Mouse (Mus musculus): ENCODE results near the gene Dnase2b.

Gene Dnase2b

GRCm38 (mm10) chr3:146616533-146617283 lies 1.3 kb upstream of the Dnase2b start:
- no peak for DNase-seq (ENCODE audit: low read depth)

GRCm38 (mm10) chr3:146611821-146612220 lies 3.6 kb downstream of the Dnase2b start:
- no peak for DNase-seq (ENCODE audit: low read depth)

- DNase-seq (ENCODE audit: low read depth): no peak
Observed at GRCm38 (mm10) chr3:146611261-146611660, 4.1 kb downstream of the Dnase2b start.

DNA sequence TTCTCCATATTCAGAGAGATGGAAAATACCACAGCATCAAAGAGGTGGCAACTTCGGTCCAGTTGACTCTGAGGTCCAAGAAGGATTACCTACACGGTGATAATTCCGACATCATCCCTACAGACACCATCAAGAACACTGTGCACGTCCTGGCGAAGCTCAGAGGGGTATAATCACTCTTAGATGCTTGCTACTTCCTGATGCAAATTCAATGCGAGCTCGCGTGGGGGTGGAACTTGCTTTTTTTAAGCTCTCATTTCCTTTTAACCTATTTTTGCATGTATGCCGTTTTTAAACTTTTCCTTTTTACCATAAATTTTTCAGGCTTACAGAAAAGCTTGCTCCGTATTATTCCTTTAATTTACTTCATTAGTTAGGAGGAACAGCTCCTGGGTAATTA lies 5.1 kb downstream of the Dnase2b start:
- DNase-seq (ENCODE audit: low read depth): no peak

DNA sequence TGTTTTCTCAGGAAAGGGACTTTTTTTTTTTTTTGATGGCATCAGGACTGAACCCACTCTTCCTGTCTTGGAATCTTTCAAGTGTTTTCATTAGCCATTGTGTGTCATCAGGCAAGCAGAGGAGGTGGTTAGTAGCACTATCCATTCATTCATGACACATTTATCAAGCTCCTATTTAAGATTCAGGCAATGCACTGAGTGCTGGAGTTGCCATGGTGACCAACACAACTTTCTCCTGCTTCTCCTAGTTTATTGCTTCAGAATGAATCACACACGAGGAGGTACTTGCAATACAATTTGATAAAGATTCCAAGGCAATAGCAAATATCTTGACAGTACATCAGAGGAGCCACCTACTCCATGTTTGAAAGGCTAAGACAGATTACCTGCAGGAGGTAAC lies 8.0 kb downstream of the Dnase2b start:
- DNase-seq (ENCODE audit: low read depth): no peak

DNA sequence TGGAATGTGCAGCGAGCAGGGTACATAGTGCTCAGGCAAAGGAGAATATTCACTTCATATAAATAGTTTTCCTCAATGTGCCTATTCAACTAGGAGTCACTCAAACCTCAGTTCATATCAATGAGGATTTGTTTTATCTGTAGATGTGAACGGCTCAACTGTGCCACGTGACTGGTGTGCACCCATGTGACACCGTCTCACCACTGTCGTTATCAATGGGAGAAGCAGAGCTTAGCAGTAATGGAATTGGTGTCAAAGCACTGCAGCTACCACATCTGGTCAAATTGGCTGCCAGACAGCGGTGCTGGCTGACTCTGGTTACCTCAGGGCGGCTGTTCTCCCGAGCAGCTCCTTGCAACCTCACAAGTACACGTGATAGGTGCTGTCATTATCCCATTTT lies 10.7 kb downstream of the Dnase2b start:
- no peak for DNase-seq (ENCODE audit: low read depth)

DNA sequence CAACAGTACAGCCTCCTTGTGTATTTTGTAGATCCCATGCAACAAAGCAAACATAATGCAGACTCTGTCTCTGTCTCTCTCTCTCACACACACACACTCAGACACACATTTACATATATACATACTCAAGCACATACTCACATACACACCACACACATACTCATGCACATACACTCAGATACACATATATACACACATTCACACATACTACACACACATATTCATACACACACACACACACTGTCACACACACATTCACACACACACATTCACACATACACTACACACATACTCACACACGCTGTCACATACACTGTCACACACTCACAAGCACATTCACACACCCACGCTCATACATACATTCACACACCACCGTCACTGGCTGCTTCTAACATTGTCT lies 12.9 kb downstream of the Dnase2b start:
- DNase-seq (ENCODE audit: low read depth): no peak

DNA sequence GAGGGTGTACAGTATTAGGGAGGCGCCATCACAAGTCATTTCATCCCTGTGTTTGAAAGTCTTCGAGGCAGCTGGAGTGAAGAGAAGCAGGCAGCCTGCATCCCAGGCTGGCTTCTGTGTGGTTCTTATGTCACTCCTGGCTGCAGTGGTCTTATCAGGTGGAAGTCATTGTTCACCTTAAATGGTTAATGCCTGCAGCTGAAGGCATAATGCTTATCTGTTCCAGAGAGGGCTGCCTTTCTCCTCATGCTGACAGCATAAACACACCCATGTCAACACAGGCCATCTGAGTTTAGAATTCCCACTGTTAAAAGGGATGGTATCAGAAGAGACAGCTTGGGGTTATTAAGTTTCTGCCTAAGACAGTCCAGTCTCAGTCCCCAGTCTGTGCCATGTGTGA lies 14.2 kb downstream of the Dnase2b start:
- no peak for DNase-seq (ENCODE audit: low read depth)

GRCm38 (mm10) chr3:146599198-146599900 lies 16.0 kb downstream of the Dnase2b start:
- DNase-seq (ENCODE audit: low read depth): no peak

DNA sequence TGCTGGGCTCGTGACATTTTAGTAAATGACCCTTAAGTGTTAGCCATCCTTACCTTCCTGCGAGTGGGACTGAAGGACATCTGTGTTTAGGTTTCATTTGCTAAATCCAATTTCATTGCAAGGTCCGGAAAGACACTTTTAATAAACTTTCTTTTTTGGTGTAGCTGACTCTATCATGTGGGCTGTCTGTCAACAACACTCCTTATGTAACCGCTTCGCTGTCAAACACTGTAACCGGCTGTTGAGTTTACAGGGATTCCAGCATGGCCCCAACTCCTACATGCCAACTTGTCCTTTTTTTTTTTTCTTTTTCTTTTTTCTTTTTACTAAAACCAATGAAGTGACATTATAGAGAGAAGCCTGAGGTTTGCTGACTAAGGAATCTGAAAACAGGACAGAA lies 17.0 kb downstream of the Dnase2b start:
- DNase-seq (ENCODE audit: low read depth): no peak

DNA sequence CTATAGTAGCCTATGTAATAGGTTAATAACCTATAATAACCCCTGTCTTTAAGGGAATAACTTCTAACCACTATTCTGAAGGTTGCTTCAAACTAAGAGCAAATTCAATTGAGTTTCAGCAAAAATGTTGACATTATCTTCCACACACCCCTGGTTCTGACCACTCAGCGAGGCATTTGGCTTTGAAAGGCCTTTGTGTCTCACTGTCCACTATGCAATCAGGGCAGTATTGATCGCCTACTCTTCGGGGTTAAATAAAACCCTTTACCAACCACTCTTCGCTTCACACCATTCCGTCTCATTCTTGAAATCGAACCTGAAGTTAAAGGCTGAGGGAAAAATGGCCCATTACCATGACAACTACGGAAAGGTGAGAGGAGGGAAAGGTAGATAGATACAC lies 18.5 kb downstream of the Dnase2b start:
- no peak for DNase-seq (ENCODE audit: low read depth)

DNA sequence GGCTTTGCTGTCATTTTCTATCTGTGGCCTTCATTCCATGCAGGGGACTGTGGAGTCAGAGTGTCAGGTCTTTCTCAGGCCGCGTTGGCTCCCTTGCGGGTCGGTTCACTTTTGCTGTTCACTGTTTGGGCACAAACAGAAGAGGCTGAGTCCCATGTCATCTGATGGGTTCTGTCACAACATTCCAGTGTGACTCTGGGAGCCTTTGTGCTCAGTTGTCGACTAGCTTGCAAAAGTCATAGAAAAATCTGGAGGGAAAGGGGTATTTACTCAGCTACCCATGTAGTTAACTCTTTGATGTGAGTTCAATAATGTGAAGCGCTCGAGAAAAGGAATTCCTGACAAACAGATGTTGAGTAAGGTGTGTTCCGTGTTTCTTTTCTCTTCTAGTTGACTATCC lies 19.0 kb downstream of the Dnase2b start:
- no peak for DNase-seq (ENCODE audit: low read depth)

- no peak for DNase-seq (ENCODE audit: low read depth)
Observed at GRCm38 (mm10) chr3:146595440-146595839, 20.0 kb downstream of the Dnase2b start.

DNA sequence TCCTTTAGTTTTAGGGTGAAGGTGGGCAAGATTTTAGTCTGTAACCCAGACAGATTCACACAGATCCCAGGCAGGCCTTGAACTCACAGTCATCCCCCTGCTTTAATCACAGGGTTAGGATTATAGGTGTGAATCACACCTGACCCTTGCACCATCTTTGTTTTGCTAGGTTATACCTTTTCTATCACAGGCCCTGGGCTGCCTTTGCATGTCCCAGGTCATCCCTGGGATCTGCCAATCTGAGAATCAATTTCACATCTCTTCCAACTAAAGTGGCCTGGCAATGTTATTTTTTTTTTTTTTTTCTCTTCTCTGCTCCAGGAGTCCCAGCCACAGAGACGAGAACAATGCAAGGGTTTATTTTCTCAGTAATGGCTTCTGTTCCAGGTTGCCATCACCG lies 23.8 kb downstream of the Dnase2b start:
- no peak for DNase-seq (ENCODE audit: low read depth)

GRCm38 (mm10) chr3:146591159-146591558 lies 24.2 kb downstream of the Dnase2b start:
- DNase-seq (ENCODE audit: low read depth): no peak

DNA sequence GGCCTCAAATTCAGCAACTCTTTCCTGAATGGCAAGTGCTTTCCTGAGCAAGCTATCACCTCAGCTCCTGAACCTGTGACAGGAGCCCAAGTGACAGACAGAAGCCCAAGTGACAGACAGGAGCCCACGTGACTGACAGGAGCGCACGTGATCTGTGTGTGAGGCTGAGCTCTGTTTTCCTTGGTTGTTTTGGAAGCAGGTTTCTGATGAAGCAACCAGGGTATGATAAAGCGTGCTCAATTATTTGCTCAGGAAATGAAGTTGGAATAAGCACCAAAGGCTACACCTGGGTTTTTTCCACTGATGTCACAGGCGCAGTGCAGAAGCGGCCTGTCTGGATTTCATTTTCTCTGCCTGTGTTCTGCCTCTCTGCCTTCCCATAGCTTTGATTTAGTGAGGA lies 25.9 kb downstream of the Dnase2b start:
- DNase-seq (ENCODE audit: low read depth): no peak

DNA sequence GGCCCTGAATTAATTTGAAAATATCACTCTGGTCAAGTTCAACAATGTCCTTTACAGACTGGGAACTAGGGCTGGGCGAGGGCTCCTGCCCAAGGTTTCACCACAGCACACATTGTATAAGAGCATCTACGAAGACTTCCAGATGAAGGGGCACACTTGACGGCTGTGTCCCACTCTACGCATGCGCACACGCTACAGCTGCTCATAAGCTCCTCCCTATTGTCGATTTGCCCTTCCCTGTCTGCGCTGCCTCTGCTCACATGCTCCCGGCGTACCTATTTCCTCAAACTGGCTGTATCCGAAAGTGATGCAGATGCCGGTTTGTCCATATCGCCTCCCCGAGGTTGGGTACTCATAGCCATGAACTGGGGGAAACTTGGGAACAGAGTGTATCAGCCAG lies 28.8 kb downstream of the Dnase2b start:
- DNase-seq (ENCODE audit: low read depth): no peak

DNA sequence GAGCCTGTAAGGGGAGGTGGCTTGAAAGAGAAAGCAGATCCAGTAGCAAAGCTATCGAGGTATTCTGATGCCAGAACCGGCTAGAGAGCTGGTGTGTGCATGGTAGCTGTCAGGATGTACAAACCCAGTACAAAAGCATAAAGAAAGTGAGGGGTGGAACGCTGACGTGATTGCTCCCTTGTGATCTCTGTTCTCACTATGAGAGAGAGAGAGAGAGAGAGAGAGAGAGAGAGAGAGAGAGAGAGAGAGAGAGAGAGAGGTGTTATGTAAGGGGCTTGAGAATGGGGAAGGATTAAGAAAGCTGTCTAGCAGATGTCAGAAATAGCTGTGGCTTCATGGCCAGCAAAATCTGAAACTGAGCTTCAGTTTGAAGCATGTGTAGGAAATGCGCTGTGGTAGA lies 31.5 kb downstream of the Dnase2b start:
- DNase-seq (ENCODE audit: low read depth): no peak

GRCm38 (mm10) chr3:146583478-146583877 lies 31.9 kb downstream of the Dnase2b start:
- no peak for DNase-seq (ENCODE audit: low read depth)

GRCm38 (mm10) chr3:146580039-146580729 lies 35.2 kb downstream of the Dnase2b start:
- no peak for DNase-seq (ENCODE audit: low read depth)

DNA sequence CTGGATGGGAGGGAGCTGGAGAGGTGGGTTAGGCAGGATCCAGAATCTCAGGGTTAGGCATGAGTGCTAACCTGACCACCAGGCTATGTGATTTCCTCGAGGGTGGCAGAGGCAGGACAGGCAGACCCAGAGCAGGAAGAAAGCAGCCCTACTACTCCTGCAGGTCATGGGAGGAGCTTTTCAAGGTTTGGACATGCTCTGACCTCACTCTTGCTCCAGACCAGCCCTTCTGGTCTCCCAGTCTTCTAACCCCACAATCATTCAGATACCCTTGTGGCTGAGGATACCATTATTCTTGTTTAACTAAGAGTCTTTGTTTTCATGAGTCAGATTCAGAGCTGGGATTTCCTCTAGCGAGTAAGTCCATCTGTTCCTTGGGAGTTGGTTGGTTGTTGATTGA lies 37.8 kb downstream of the Dnase2b start:
- DNase-seq (ENCODE audit: low read depth): no peak

DNA sequence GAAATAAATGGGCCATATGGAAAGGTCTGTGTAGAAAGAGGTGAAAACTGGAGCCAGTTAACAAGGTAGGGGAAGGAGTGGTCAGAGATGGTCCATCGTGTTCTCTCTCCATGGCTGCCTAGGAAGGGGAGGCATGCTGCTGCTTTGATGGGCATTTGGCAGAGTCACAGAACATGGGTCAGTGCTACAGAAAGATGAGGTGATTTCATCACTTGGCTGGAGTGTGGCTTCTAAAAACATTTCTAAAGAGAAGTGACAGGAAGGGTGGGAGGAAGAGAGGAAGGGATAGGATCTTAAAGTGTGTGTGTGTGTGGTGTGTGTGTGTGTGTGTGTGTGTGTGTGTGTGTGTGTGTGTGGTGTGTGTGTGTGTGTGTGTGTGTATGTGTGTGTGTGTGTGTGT lies 44.1 kb downstream of the Dnase2b start:
- no peak for DNase-seq (ENCODE audit: low read depth)

GRCm38 (mm10) chr3:146570939-146571338 lies 44.5 kb downstream of the Dnase2b start:
- DNase-seq (ENCODE audit: low read depth): no peak

All from c-Kit-positive CD71-negative TER-119-negative erythroid progenitor cells, embryonic 14.5 days (primary cell).